Comparison of ENCODE assay signal across 18 mouse cellular contexts in genomic region chr14:52005141-52005540, GRCm38 (mm10). TPM values are rescaled to one million over a fixed set of nuclear protein-coding genes. Genes with fewer than 3 reads are reported as not detected.
DNase-seq lines count a peak whose midpoint lies in the region; ATAC-seq lines count a peak whose summit lies in the region.
"Had no signal": no experiment of that assay in that cellular context is flagged by ENCODE, and none has a peak within 500 bp of the region (broad histone marks: within the 10 kb centered on the region; RNA-seq: fewer than 3 reads in every experiment).

No protein-coding gene starts in this region.

- H3K9ac ChIP-seq in heart, embryonic 16.5 days (ENCODE audit: low read length), result no peak overlapping the region
- peak overlapping the region; percentile 40; the same call in 1 of the 2 replicates for H3K9ac ChIP-seq in forebrain, embryonic 14.5 days (ENCODE audit: low read length)
- H3K9ac ChIP-seq in midbrain, embryonic 13.5 days (replicated peaks), result peak overlapping the region; percentile 55
- H3K9ac ChIP-seq: embryonic facial prominence, embryonic 15.5 days; liver, embryonic 15.5 days had no signal

- peak overlapping the region; percentile 72 for H3K27ac ChIP-seq in heart, embryonic 16.5 days (ENCODE audit: low read length)
- H3K27ac ChIP-seq in forebrain, embryonic 10.5 days, result peak overlapping the region; percentile 82
- H3K27ac ChIP-seq in forebrain, embryonic 14.5 days (ENCODE audit: low read depth, low read length), result peak overlapping the region; percentile 93
- H3K27ac ChIP-seq in midbrain, embryonic 13.5 days, result peak overlapping the region; percentile 92
- H3K27ac ChIP-seq: embryonic facial prominence, embryonic 15.5 days; liver, embryonic 15.5 days had no signal

- ATAC-seq in heart, embryonic 16.5 days (replicated peaks; ENCODE audit: extremely low read depth, insufficient read depth, low FRiP score), result no peak
- no peak for ATAC-seq in forebrain, embryonic 14.5 days
- ATAC-seq in midbrain, embryonic 13.5 days, result no peak

- H3K27me3 ChIP-seq in heart, embryonic 16.5 days (ENCODE audit: control insufficient read depth, insufficient read depth, low read length), result no peaks in the 10 kb centered on the region
- H3K27me3 ChIP-seq in forebrain, embryonic 10.5 days (ENCODE audit: poor library complexity, severe bottlenecking), result no peaks in the 10 kb centered on the region
- H3K27me3 ChIP-seq in forebrain, embryonic 14.5 days (replicated peaks; ENCODE audit: control insufficient read depth, insufficient read depth, low read length), result no peaks in the 10 kb centered on the region
- no peaks in the 10 kb centered on the region for H3K27me3 ChIP-seq in midbrain, embryonic 13.5 days
- H3K27me3 ChIP-seq: embryonic facial prominence, embryonic 15.5 days; liver, embryonic 15.5 days had no signal

- no peak overlapping the region for H3K4me3 ChIP-seq in heart, embryonic 16.5 days (ENCODE audit: low read length)
- no peak overlapping the region; the same call in 1 of the 2 replicates for H3K4me3 ChIP-seq in forebrain, embryonic 10.5 days
- no peak overlapping the region for H3K4me3 ChIP-seq in forebrain, embryonic 14.5 days (ENCODE audit: low read depth, low read length)
- H3K4me3 ChIP-seq in midbrain, embryonic 13.5 days (replicated peaks), result no peak overlapping the region
- H3K4me3 ChIP-seq: embryonic facial prominence, embryonic 15.5 days; liver, embryonic 15.5 days had no signal

- intact Hi-C loops in heart, postnatal 36 days (cut with DNase I), result loop anchor here (2.0 kb wide), 1 partner anchor 18 kb away; no protein-coding TSS in a partner anchor

- peaks cover 45% of the 10 kb centered on the region for H3K36me3 ChIP-seq in heart, embryonic 16.5 days (ENCODE audit: control insufficient read depth, insufficient read depth)
- peaks cover 92% of the 10 kb centered on the region for H3K36me3 ChIP-seq in forebrain, embryonic 10.5 days (replicated peaks)
- H3K36me3 ChIP-seq in forebrain, embryonic 14.5 days (ENCODE audit: control insufficient read depth, insufficient read depth, low read length), result peaks cover 79% of the 10 kb centered on the region
- H3K36me3 ChIP-seq in midbrain, embryonic 13.5 days, result peaks cover 78% of the 10 kb centered on the region

- peaks cover 30% of the 10 kb centered on the region for H3K4me1 ChIP-seq in heart, embryonic 16.5 days (ENCODE audit: control insufficient read depth, insufficient read depth, low read length)
- H3K4me1 ChIP-seq in forebrain, embryonic 10.5 days, result peaks cover 66% of the 10 kb centered on the region
- H3K4me1 ChIP-seq in forebrain, embryonic 14.5 days (ENCODE audit: control insufficient read depth, insufficient read depth, low read length), result peaks cover 32% of the 10 kb centered on the region
- peaks cover 69% of the 10 kb centered on the region for H3K4me1 ChIP-seq in midbrain, embryonic 13.5 days (replicated peaks)

- WGBS in heart, embryonic 16.5 days, result 53% methylated on average over 7 of the region's 7 CpGs
- WGBS in forebrain, embryonic 10.5 days, result 72% methylated on average over 7 of the region's 7 CpGs
- WGBS in forebrain, embryonic 14.5 days, result 69% methylated on average over 7 of the region's 7 CpGs
- 58% methylated on average over 7 of the region's 7 CpGs for WGBS in midbrain, embryonic 13.5 days

- no peak for DNase-seq in heart, postnatal 36 days
- no peak for DNase-seq in forebrain, embryonic 10.5 days (ENCODE audit: extremely low spot score, low spot score)
- no peak for DNase-seq in forebrain, embryonic 14.5 days (ENCODE audit: low spot score)
- no peak for DNase-seq in lung, postnatal 10 days
- DNase-seq in c-Kit-positive CD71-positive TER-119-positive erythroid progenitor cells, embryonic 14.5 days (ENCODE audit: low spot score), result no peak
- no peak for DNase-seq in lung, postnatal 36 days
- DNase-seq: cerebellum, adult 11-12 months; right cerebral cortex, postnatal 14 days; thymus, postnatal 25 days had no signal

- no peaks in the 10 kb centered on the region for H3K9me3 ChIP-seq in heart, embryonic 16.5 days (replicated peaks; ENCODE audit: control insufficient read depth, low read length)
- no peaks in the 10 kb centered on the region for H3K9me3 ChIP-seq in forebrain, embryonic 10.5 days
- no peaks in the 10 kb centered on the region for H3K9me3 ChIP-seq in forebrain, embryonic 14.5 days (replicated peaks; ENCODE audit: control insufficient read depth, low read length)
- H3K9me3 ChIP-seq in midbrain, embryonic 13.5 days, result no peaks in the 10 kb centered on the region
- H3K9me3 ChIP-seq: embryonic facial prominence, embryonic 15.5 days; liver, embryonic 15.5 days had no signal

- no peak overlapping the region for H3K4me2 ChIP-seq in heart, embryonic 16.5 days (ENCODE audit: low read depth, low read length)
- H3K4me2 ChIP-seq in forebrain, embryonic 14.5 days (ENCODE audit: low read length), result no peak overlapping the region
- H3K4me2 ChIP-seq in midbrain, embryonic 13.5 days (replicated peaks), result peak overlapping the region; percentile 51
- H3K4me2 ChIP-seq: embryonic facial prominence, embryonic 15.5 days; liver, embryonic 15.5 days had no signal

RNA-seq across cellular contexts. Expression of gene Tmem253, which starts 10.3 kb away (rescaled TPM):
- 0.67 and 1.3 TPM in 2 replicates for polyA plus RNA-seq in heart, embryonic 16.5 days (2015; fragmentation: Nextera tagmentation; extraction: Ambion mirVana)
- 1 to 10 TPM; 2.1 to 2.3 TPM for total RNA-seq in heart, postnatal 36 days (2021)
- 0.63 and 0.96 TPM in 2 replicates for polyA plus RNA-seq in forebrain, embryonic 10.5 days (2016; fragmentation: Nextera tagmentation; extraction: Ambion mirVana)
- polyA plus RNA-seq in forebrain, embryonic 14.5 days (2014; fragmentation: Nextera tagmentation; extraction: Ambion mirVana), result 0.46 and 0.56 TPM in 2 replicates
- polyA plus RNA-seq in midbrain, embryonic 13.5 days (2015; fragmentation: Nextera tagmentation; extraction: Ambion mirVana), result 0.82 and 0.92 TPM in 2 replicates

RNA-seq across cellular contexts. Expression of gene Zfp219, which starts 15.4 kb away (rescaled TPM):
- polyA plus RNA-seq in heart, embryonic 16.5 days (2015; fragmentation: Nextera tagmentation; extraction: Ambion mirVana), result 18.7 and 19.7 TPM in 2 replicates
- 10 to 100 TPM; 27.8 to 31.7 TPM for total RNA-seq in heart, postnatal 36 days (2021)
- polyA plus RNA-seq in forebrain, embryonic 10.5 days (2016; fragmentation: Nextera tagmentation; extraction: Ambion mirVana), result 85.4 and 87.6 TPM in 2 replicates
- polyA plus RNA-seq in forebrain, embryonic 14.5 days (2014; fragmentation: Nextera tagmentation; extraction: Ambion mirVana), result 41.0 and 42.0 TPM in 2 replicates
- polyA plus RNA-seq in midbrain, embryonic 13.5 days (2015; fragmentation: Nextera tagmentation; extraction: Ambion mirVana), result 56.0 and 63.6 TPM in 2 replicates

RNA-seq across cellular contexts. Expression of gene Arhgef40, which starts 20.6 kb away (rescaled TPM):
- polyA plus RNA-seq in heart, embryonic 16.5 days (2015; fragmentation: Nextera tagmentation; extraction: Ambion mirVana), result 45.8 and 65.1 TPM in 2 replicates
- total RNA-seq in heart, postnatal 36 days (2021), result 10 to 100 TPM; 30.3 to 34.7 TPM
- polyA plus RNA-seq in forebrain, embryonic 10.5 days (2016; fragmentation: Nextera tagmentation; extraction: Ambion mirVana), result 97.5 and 102 TPM in 2 replicates
- polyA plus RNA-seq in forebrain, embryonic 14.5 days (2014; fragmentation: Nextera tagmentation; extraction: Ambion mirVana), result 49.5 and 51.1 TPM in 2 replicates
- 82.2 and 86.2 TPM in 2 replicates for polyA plus RNA-seq in midbrain, embryonic 13.5 days (2015; fragmentation: Nextera tagmentation; extraction: Ambion mirVana)

RNA-seq across cellular contexts. Expression of gene Olfr221, which starts 37.1 kb away (rescaled TPM):
- not detected in 2 replicates for polyA plus RNA-seq in heart, embryonic 16.5 days (2015; fragmentation: Nextera tagmentation; extraction: Ambion mirVana)
- not detected for total RNA-seq in heart, postnatal 36 days (2021)
- not detected in 2 replicates for polyA plus RNA-seq in forebrain, embryonic 10.5 days (2016; fragmentation: Nextera tagmentation; extraction: Ambion mirVana)
- not detected in 2 replicates for polyA plus RNA-seq in forebrain, embryonic 14.5 days (2014; fragmentation: Nextera tagmentation; extraction: Ambion mirVana)
- polyA plus RNA-seq in midbrain, embryonic 13.5 days (2015; fragmentation: Nextera tagmentation; extraction: Ambion mirVana), result not detected in 2 replicates
- total RNA-seq: heart, postnatal 25 days; layer of hippocampus, postnatal 10 days; left cerebral cortex, postnatal 36 days had no signal
- polyA plus RNA-seq: cortical plate, adult 2 months; kidney, embryonic 14.5 days; liver, embryonic 15.5 days had no signal
